Mouse (Mus musculus) forelimb bud, embryonic 11.5 days (tissue): ENCODE data around the gene Slc46a2.

Experiments used
- DNase-seq: peaks from one replicate; pipeline ENCODE4 v3.0.0-alpha.2; 2012; ENCODE audit warnings: low read depth, low spot score

The Slc46a2 gene

DNA sequence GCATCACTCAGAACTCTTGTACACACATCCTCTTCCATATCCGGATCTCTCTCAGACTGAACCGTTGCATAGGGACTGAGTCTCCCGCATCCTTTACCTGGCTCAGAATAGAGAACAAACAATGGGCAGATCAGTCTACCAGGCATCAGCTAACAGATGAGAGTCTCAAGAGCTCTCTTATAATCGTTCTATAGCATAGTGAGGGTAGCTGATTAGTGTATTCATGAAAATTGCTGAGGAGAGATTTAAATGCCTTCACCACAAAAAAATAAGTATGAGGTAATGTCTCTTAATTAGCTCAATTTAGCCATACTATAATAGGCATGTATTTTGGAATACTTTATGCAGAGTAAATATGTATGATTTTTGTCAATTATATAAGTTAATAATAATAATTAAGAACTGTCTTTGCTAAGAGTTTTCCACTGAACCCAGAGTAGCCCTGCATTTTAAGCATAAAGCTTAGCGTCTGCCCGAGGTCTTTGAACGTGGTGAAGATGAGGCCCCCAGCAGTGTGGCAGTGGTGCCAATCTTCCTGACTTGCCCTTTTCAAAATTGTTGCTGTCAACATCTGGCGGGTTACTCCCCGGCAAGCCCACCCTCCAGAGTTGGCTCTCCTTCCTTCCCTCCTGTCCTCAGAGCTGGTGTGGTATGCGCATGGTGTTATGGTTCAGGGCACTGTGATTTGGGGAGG is 23.0 kb downstream of the Slc46a2 start:
- DNase-seq: no peak

DNA sequence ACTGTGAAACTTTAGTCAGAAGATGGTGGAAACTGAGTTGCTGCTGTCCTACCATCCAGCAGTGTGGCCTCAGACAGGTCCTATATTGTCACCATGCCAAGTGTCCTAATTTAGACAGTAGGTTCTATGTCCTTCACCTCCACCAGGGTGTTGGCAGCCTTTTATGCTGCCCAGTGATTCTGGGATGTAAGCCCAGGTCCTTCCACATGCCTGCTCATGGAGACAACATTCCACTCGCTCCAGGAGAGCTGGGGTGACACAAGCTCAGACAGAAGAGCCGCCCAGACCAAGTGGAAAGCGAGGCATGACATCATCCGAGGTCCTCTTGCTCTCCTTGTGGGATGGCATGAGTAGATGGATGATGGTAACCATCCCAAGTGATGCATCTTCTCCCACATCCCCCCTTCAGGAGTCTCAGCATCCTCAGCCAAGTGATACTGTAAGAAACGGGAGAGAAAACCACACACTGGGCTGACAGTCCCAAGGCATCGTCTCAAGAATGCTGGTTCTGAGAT is 24.7 kb downstream of the Slc46a2 start:
- DNase-seq: no peak

DNA sequence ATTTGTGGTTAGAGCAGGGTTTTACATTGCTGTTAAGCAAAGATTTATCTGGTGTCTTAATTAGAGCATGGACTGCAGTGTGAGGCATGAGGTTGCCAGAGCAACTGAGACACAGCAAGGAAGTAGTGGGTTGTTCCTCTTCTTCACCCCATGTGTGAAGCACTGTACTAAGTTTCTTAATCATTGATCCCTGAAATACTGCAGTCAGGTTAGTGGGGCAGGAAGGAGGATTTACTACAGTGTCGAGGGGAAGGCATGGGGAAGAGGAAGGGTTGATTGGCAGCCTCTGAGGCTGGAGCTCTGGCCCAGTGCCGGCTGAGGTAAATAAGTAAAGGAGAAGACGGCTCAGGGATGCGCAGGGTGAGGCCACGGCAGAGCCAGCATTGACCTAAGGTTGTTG is 26.8 kb downstream of the Slc46a2 start:
- no peak for DNase-seq

DNA sequence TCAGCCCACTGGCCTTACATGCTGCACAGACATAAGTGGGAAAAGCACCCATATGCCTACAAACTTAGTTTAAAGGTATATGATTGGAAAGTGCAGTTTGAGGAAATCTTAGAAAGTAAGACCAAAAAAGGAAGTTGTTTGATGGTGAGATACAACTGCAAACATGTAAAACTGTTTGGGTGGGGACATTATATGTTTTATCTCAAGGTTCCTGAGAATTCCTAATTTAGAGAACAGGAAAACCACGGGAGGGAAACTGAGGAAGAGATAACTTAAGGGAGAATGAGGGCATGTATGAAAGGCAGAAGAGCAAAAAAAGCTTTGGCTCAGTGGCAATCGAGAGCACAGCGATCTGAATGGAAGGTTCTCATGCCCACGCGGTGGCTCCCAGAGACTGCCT is 27.8 kb downstream of the Slc46a2 start:
- DNase-seq: no peak

DNA sequence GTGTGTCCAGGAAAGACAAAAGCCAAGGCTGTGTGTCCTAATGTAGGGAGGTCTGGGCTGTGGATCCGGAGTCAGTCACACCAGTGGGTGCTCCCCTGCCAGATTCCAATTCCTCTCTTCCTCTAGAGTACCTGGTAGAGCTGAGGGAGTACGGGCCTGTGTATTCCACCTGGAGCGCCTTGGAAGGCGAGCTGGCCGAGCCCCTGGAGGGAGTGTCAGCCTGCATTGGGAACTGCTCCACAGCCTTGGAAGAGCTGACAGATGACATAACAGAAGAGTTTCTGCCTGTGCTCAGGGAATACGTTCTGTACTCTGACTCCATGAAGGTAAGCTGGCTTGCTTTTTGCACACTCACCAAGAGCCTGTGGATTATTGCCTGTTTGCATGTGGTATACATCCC is 28.6 kb downstream of the Slc46a2 start:
- DNase-seq: no peak

DNA sequence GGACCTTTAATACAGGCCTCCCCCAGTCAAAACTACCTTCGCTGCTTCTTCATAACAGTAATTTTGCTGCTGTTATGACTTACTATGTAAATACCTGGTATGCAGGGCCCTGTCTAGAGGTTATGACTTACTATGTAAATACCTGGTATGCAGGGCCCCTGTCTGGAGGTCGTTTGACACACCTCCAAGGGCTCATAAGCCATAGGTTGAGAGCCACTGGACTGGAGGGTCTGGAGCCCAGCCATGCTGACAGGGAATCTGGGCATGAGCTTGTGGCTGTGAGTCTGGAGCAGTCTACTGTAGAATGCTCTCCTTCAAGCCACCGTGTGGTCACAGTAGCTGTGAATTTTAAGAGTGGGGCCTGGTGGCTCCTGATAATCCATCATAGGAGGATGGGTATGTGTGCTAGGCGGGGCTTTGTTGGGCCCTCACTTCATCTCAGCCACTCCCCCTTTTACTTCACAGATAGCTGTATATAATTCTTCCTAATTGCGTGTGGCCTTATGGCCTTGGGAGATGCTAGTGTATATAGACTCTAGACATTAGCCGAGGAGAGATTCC is 30.6 kb downstream of the Slc46a2 start:
- DNase-seq: no peak

DNA sequence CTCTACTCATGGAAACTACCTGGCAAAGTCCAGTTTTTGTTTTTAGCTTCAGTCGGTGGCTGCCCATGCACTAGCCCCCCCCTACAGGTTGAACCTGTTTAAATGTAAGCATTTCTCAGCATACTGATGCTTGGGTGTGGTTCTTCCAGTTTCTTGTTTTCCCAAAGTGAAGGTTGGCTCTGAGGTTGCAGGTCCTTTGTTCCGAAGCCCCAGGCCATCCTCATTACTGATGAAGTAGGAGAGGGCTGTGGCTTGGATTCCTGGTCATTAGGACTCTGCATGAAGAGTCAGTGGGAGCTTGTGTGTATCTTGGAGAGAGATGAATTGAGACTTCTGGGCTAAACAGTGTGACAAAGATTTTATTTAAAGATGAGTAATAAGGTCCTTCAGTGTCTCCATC is 33.6 kb downstream of the Slc46a2 start:
- no peak for DNase-seq

DNA sequence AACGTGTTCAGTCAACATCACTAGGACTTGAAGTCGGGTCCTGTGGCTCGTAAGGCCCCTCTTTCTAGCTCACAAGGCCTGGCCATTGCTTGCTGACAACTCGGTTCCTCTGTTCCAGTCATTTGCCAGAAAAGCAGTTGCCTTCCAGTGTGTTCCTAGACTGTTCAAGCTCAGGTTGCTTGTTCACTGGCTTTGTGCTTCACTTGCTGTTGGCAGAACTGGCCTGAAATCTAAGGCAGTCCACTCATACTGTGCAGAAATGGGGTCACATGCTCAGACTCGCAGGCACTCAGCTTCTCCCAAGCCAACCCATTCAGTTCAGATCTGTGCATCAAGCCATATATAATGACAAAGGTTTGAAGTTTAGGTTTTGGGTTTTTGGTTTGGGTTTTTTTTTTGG is 34.1 kb downstream of the Slc46a2 start:
- no peak for DNase-seq

DNA sequence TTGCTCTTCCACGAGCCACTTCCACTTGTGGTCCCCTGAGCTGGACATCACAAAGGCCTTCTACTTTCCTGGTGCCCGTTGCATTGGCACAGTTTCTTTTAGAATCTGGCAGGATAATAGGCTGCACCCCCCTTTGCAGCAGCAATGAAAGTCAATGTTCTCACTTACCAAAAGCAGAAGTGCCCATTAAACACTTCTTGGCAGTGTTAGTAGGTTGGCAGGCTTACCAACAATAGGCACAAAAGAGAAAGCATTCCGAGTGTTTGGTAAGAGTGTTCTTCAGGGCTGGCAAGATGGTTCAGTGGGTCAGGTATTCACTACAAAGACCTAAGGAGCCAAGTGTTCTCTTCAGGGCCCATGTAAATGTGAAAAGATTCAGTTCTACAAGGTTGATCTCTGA is 35.4 kb downstream of the Slc46a2 start:
- no peak for DNase-seq

DNA sequence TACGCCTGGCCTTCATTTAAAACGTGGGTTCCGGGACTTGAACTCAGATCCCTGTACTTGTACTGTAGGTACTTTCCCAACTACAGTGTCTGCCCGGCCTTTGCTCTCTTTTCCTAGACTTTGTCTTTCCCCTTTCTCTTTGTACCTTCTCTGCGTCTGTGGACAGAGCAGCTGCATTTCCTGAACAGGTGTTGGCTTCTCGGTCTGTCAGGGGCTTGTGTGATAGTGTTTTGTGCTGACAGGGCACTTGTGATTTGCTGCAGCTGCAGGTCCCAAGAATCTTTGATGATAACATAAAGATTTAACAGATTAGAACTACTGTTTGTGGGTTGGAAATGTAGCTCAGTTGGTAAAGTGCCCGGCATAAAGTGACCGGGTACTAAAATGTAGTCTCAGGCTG is 36.3 kb downstream of the Slc46a2 start:
- no peak for DNase-seq

DNA sequence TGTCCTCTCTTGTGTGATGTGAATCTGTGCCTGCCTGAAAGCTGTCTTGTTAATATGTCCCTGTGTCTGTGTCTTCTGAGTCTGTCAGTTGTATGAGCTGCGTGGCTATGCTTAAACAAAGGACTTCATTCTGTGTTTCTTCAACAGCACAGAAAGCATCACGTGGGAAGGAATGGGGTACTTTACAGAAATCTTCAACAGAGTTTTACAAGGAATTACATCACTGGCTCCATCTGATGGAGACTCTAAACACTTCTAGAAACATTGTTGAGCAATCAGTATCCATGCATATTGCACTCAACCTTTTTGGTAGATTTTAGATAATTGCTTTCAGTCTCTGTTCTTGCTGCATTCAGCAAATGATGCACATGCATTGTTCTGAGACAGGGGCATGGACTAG is 37.8 kb downstream of the Slc46a2 start:
- no peak for DNase-seq

DNA sequence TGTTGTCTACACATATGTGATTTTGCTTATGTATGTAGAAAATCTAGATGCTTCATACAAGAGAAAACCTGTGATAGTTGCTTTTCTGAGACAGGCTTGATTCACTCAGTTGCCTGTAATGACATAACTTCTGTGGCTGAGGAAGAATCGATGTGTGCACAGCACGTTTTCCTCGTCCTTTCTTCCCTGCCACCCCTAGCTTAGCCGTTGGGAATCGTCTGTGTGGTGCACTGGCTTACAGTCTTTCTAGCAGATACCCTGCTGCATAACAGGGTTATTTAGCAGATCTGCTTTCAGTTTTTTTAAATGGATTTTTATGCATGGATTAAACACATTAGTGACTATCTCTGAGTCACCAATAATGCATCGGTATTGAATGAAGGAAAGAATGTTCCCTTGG is 38.3 kb downstream of the Slc46a2 start:
- DNase-seq: no peak

DNA sequence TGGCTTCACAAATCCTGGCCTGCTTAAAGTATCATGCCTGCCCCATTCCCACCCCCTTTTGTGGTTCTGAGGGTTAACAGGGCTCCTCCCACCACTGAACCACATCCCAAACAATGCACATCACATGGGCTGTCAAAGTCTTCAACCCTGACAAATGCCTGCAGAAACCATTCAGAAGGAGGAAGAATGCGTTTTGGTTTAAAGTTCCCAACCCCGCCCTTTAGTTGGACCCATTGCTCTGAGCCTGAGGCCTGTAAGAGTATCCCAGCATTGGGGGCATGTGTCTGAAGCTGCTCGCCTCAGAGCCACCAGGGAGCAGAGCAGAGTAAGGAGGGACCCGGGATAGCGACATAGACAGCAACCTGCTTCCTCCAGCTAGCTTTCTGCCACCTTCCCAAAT is 41.0 kb downstream of the Slc46a2 start:
- DNase-seq: no peak

DNA sequence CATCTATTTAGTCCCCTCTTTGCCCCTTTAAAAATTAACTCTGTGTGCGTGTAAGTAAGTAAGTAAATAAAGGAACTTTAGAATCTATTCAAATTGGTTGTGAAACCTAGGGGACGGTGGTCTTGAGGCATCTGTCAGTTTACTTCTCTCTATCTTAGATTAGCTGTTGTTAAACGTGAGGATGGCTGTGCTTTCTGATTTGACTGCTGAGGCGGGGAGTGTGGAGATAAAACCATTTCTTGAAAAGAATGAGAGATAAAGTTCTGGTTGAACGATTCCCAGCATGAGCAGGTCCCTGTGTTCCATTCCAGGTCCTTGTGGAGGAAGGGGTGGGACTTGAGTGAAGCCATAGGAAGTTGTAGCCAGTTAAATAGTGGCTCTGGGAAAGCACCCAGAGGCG is 41.6 kb downstream of the Slc46a2 start:
- no peak for DNase-seq

DNA sequence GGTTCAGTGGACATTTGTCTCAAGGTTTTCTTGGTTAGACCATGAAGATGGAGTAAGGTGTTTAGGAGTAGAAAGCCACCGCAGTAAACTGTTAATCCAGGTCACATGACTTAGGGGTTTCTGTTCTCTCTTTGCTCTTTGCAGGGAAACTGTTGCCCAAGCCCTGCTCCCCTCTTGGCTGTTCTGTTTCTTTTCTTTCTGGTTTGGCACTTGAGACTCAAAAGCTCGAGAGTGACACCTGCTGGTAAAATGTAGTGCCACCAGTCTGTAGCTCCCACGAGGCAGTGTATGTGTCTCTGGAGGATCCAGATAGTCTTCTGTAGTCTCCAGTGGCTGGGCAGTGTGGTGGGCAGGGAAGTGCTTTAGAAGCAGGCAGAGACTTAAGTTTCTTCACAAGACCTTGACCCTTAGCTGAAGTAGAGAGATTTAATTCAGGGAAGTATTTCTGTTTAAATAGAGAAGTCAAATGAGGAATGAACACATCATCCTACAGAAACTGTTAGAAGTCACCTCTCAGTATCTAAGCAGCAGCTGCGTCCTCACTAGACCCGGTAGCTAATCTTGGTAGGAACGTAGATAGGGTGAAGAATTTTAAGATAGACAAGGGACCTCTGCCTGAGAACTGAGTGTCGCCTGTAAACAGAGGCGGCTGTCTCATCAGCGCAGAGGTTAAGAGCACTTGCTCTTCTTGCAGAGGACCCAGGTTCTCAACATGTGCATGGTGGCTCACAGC is 43.8 kb downstream of the Slc46a2 start:
- DNase-seq: peak; percentile 80

DNA sequence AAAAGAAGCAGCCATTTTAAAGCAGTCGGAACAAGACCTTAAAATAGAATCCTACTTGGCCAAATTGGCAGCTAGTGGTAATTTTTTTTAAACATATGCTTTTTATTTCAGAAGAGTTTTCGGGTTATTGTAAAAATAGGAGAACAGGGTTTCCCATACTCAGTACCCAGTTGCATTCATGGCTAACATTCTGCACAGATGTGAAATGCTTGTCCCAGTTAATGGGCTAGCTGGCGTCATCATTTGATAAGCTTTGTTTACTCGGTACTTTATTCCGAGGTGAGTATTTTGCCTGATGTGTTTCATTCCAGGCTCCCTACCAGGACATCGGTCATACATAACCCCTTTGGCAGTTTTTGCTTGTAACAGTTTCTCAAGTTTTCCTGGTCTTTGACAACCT is 44.4 kb downstream of the Slc46a2 start:
- DNase-seq: no peak

DNA sequence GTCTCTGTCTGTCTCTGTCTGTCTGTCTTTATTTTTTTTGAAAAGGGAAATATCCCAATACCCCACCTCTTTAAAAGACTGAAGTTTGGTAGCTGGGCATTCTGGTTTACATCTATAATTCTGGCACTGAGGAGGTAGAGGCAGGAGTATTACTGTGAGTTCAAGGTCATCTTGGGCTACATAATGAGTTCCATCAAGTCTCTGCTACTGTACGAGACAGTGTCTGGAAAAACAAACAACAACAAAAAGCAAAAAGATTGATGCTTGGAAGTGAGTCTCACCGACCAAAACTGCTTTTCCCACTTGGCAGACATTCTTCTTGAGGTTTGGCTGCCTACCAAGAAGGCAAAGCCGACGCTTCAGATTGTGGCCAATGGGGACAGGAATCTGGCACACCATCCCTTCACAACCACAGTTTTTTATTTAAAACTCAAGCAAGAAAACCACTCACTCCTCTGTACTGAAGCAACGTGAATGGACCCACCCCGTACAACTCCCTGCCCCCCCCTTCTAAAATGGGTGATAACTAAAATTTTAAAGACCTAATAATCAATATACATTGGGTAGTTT is 45.3 kb downstream of the Slc46a2 start:
- DNase-seq: no peak

DNA sequence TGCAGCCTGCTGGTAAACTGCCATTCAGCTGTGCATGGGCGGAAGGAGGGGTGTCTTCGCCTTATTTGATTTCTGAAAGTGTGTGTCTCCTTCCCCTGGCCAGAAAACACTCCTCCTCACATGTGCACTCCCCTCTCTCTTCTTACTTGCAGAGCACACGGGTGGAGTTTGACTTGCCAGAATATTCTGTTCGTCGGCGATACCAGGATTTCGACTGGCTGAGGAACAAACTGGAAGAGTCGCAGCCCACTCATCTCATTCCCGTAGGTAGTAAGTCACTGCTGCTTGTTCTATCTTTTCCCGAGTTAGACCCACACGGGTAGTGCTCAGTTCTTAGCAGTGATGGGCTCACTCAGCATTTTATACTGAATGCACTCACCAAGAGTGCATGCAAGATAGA is 46.8 kb downstream of the Slc46a2 start:
- DNase-seq: no peak

DNA sequence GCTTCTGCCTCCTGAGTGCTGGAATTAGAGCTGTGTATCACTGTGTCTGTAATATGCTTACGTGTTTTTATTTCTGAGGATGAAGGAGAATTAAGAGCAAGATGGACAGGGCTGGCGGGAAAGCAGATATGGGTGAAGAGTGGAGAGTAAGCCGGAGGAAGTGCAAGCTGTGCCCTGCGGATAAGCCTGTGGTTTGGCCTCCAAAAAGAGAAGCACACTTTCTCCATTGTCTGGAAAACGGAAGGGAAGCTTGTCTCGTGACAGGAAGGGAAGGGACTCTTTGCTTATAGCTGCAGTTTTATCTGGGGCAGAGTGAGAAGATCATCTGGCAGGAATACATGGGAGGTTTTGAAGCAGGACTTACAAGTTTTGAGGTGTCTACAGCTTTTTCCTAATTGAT is 51.0 kb downstream of the Slc46a2 start:
- DNase-seq: no peak

DNA sequence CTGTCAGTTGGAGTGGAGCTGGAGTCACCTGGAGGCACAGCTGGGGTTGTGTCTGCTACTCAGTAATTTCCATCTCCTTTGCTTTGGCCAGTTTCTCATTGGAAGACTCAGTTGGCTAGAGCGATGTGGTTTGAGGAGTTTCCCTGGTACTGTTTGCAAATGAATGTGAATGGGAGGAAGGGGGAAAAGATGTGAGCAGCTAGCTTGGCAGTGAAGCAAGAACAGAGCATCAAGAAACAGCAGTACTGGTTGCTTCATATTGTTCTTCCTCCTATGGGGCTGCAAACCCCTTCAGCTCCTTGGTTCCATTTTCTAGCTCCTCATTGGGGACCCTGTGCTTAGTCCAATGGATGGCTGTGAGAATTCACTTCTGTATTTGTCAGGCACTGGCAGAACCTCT is 52.5 kb downstream of the Slc46a2 start:
- no peak for DNase-seq

DNA sequence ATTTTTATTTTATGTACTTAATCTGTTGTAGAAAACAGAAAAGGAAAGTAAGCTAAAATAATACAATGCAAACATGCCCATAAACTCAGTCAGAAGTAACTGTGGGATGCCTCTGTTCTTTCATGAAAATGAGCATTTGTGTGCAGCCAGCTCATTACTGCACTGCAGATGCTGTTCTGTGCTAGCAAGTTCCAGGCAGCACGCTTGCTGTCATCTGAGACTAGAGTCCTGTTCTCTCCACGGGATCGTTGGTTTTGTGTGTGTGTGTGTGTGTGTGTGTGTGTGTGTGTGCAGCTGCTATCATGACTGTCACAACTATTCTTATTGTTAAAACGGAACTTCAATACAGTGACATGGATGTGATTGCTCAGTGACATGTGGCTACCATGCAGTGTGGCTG is 53.0 kb downstream of the Slc46a2 start:
- no peak for DNase-seq

DNA sequence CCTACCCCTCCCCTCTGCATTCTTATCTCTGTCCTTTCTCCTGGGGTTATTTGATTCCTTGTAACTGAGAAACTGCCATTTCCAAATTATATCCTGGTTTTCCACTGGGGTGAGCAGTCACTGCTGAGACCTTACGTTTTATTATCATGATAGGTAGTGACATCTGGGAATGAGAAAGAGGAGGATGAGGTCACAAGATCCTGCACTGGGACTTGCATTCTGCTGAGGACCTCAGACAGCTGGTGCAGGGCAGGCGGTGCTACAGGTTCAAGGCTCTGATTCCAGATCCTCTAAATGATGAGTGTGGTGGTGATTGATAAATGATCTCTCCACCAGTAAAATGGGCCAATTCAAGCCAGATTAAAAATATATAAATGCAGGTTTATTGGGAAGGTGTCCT is 54.4 kb downstream of the Slc46a2 start:
- DNase-seq: no peak
